Mouse (Mus musculus) neural tube, embryonic 14.5 days (tissue): Measurements from ENCODE around the gene Hsf4. TPM values are rescaled to one million over a fixed set of nuclear protein-coding genes. Genes with fewer than 3 reads are reported as not detected.
A peak's percentile ranks its signal among the peaks of the same experiment; 100 is the strongest.

Experiments
- ATAC-seq: fragments of 200-750 bp; cut with Nextera tagmentation; 2 replicates; pipeline ENCODE4 v1.8.0; 2017; ENCODE audit warnings: low read depth, mild to moderate bottlenecking, moderate TSS enrichment, moderate library complexity
- H3K27ac ChIP-seq: fragments of 300-500 bp; sonication (generic); 2 replicates; pipeline ENCODE4 v1.5.1; 2014; ENCODE audit warnings: low read depth, mild to moderate bottlenecking, control low read depth, low read length, moderate library complexity, mixed read lengths
- H3K27me3 ChIP-seq: fragments of 300-500 bp; sonication (generic); 2 replicates; pipeline ENCODE4 v1.6.1; 2014; ENCODE audit warnings: low read length; ENCODE audit not compliant: control insufficient read depth, insufficient read depth
- H3K36me3 ChIP-seq: fragments of 300-500 bp; sonication (generic); 2 replicates; pipeline ENCODE4 v1.6.1; 2014; ENCODE audit warnings: low read length, mixed read lengths; ENCODE audit not compliant: control insufficient read depth, insufficient read depth
- H3K4me1 ChIP-seq: fragments of 300-500 bp; sonication (generic); 2 replicates; pipeline ENCODE4 v1.6.1; 2014; ENCODE audit warnings: low read length; ENCODE audit not compliant: control insufficient read depth, insufficient read depth
- H3K4me2 ChIP-seq: fragments of 300-500 bp; sonication (generic); 2 replicates; pipeline ENCODE4 v1.6.1; 2014; ENCODE audit warnings: mild to moderate bottlenecking, low read depth, low read length, control low read depth
- H3K4me3 ChIP-seq: fragments of 300-500 bp; sonication (generic); 2 replicates; pipeline ENCODE4 v1.5.1; 2014; ENCODE audit warnings: low read depth, low read length, control low read depth, mixed read lengths
- H3K9ac ChIP-seq: fragments of 300-500 bp; sonication (generic); replicated peaks from 2 replicates; pipeline ENCODE4 v1.6.1; 2014; ENCODE audit warnings: low read depth, mild to moderate bottlenecking, control low read depth, low read length, mixed read lengths
- H3K9me3 ChIP-seq: fragments of 300-500 bp; sonication (generic); 2 replicates; pipeline ENCODE4 v1.6.1; 2016; ENCODE audit warnings: low read length; ENCODE audit not compliant: control insufficient read depth
- WGBS: fragments of 180-500 bp; shearing (Covaris S2); extraction: QIAGEN DNeasy Blood & Tissue Kit; methylation state at CpG from one replicate; pipeline ENCODE4 v1.1.7; 2014; 5-methylcytosine and 5-hydroxymethylcytosine counted together
- polyA plus RNA-seq: library from polyadenylated mRNA; unstranded; fragments of >200 nt; fragmentation: Nextera tagmentation; extraction: Ambion mirVana; gene quantifications from 2 replicates; pipeline ENCODE4 v1.2.1, GENCODE M21; 2014

Hsf4 gene
- polyA plus RNA-seq, 1 experiment from 2014 or later = 0.66 TPM

GRCm38 (mm10) chr8:105265128-105265527 lies 4.5 kb upstream of the Hsf4 start:
- H3K36me3 ChIP-seq = no peaks in the 10 kb centered on the region
- 6% methylated on average over 10 of the region's 10 CpGs for WGBS
- no peak overlapping the region for H3K9ac ChIP-seq
- peak overlapping the region; percentile 62; the same call in 1 of the 2 replicates for H3K4me3 ChIP-seq
- H3K27ac ChIP-seq = no peak overlapping the region
- peaks cover 58% of the 10 kb centered on the region for H3K27me3 ChIP-seq
- no peak for ATAC-seq
- peaks cover 11% of the 10 kb centered on the region for H3K4me1 ChIP-seq
- H3K9me3 ChIP-seq = no peaks in the 10 kb centered on the region
- H3K4me2 ChIP-seq = peak overlapping the region; percentile 80; the same call in 1 of the 2 replicates

GRCm38 (mm10) chr8:105266775-105267174 lies 2.8 kb upstream of the Hsf4 start:
- no peak overlapping the region for H3K4me3 ChIP-seq
- no peak overlapping the region for H3K9ac ChIP-seq
- H3K36me3 ChIP-seq = no peaks in the 10 kb centered on the region
- H3K27ac ChIP-seq = no peak overlapping the region
- no peak overlapping the region for H3K4me2 ChIP-seq
- ATAC-seq = no peak
- peaks cover 11% of the 10 kb centered on the region for H3K4me1 ChIP-seq
- no peaks in the 10 kb centered on the region for H3K9me3 ChIP-seq
- WGBS = 11% methylated on average over 13 of the region's 13 CpGs
- peaks cover 59% of the 10 kb centered on the region for H3K27me3 ChIP-seq

GRCm38 (mm10) chr8:105268342-105269074 lies 1.1 kb upstream of the Hsf4 start:
- H3K27me3 ChIP-seq = peaks cover 63% of the 10 kb centered on the region
- peak overlapping the region; percentile 43 for H3K9ac ChIP-seq
- H3K4me2 ChIP-seq = peak overlapping the region; percentile 79
- H3K27ac ChIP-seq = 0 out of 2 replicates have a peak overlapping the region, but pooled peaks have one; percentile 22
- peak; percentile 87 for ATAC-seq
- under 1% methylated on average over 65 of the region's 65 CpGs for WGBS
- H3K4me1 ChIP-seq = peaks cover 11% of the 10 kb centered on the region
- peak overlapping the region; percentile 39 for H3K4me3 ChIP-seq
- no peaks in the 10 kb centered on the region for H3K36me3 ChIP-seq
- H3K9me3 ChIP-seq = no peaks in the 10 kb centered on the region

GRCm38 (mm10) chr8:105269075-105269458 lies 534 bp upstream of the Hsf4 start:
- Histone ChIP-seq H3K4me3 (peak overlapping the region; percentile 39), H3K36me3 (no peaks in the 10 kb centered on the region), H3K9me3 (no peaks in the 10 kb centered on the region), H3K4me2 (peak overlapping the region; percentile 79), H3K27me3 (peaks cover 65% of the 10 kb centered on the region), H3K9ac (peak overlapping the region; percentile 43), H3K4me1 (peaks cover 11% of the 10 kb centered on the region), H3K27ac (no peak overlapping the region)
- ATAC-seq = peak; percentile 22; the same call in 1 of the 2 replicates
- under 1% methylated on average over 10 of the region's 10 CpGs for WGBS

- ATAC-seq = no peak
- no peaks in the 10 kb centered on the region for H3K36me3 ChIP-seq
- no peak overlapping the region for H3K27ac ChIP-seq
- H3K9ac ChIP-seq = no peak overlapping the region
- 2% methylated on average over 39 of the region's 39 CpGs for WGBS
- no peaks in the 10 kb centered on the region for H3K9me3 ChIP-seq
- H3K4me1 ChIP-seq = peaks cover 11% of the 10 kb centered on the region
- peak overlapping the region; percentile 39 for H3K4me3 ChIP-seq
- H3K27me3 ChIP-seq = peaks cover 68% of the 10 kb centered on the region
- peak overlapping the region; percentile 79 for H3K4me2 ChIP-seq
These were observed 707 bp downstream of the Hsf4 start for GRCm38 (mm10) chr8:105270101-105270915.

GRCm38 (mm10) chr8:105270916-105271186 lies 1.2 kb downstream of the Hsf4 start:
- no peak overlapping the region for H3K9ac ChIP-seq

GRCm38 (mm10) chr8:105275387-105275786 lies 5.8 kb downstream of the Hsf4 start:
- H3K4me3 ChIP-seq = no peak overlapping the region
- peaks cover 42% of the 10 kb centered on the region for H3K27me3 ChIP-seq
- no peaks in the 10 kb centered on the region for H3K9me3 ChIP-seq
- H3K4me1 ChIP-seq = peaks cover 2% of the 10 kb centered on the region; the same call in 1 of the 2 replicates
- 10% methylated on average over 11 of the region's 11 CpGs for WGBS
- H3K4me2 ChIP-seq = peak overlapping the region; percentile 61; the same call in 1 of the 2 replicates
- 0 out of 2 replicates have a peak, but pooled peaks cover 6% of the 10 kb centered on the region for H3K36me3 ChIP-seq
- H3K9ac ChIP-seq = no peak overlapping the region
- no peak for ATAC-seq
- no peak overlapping the region for H3K27ac ChIP-seq

More at GRCm38 (mm10) chr8:105270916-105271186, 1.2 kb downstream of the Hsf4 start:
- Histone ChIP-seq H3K4me3 (no peak overlapping the region), H3K9me3 (no peaks in the 10 kb centered on the region), H3K27ac (no peak overlapping the region), H3K27me3 (peaks cover 64% of the 10 kb centered on the region), H3K4me1 (peaks cover 11% of the 10 kb centered on the region), H3K36me3 (no peaks in the 10 kb centered on the region), H3K4me2 (0 out of 2 replicates have a peak overlapping the region, but pooled peaks have one; percentile 5)
- no peak for ATAC-seq
- 2% methylated on average over 11 of the region's 11 CpGs for WGBS

GRCm38 (mm10) chr8:105275840-105276239 lies 6.2 kb downstream of the Hsf4 start, which contains the start of gene Nol3:
Gene Nol3, plus strand, starts transcription at chr8:105276140.
- H3K9me3 ChIP-seq = no peaks in the 10 kb centered on the region
- 0 out of 2 replicates have a peak, but pooled peaks cover 2% of the 10 kb centered on the region for H3K4me1 ChIP-seq
- no peak within 1 kb of the TSS for H3K27ac ChIP-seq
- H3K36me3 ChIP-seq = 0 out of 2 replicates have a peak, but pooled peaks cover 6% of the 10 kb centered on the region
- 8% methylated on average over 10 of the region's 10 CpGs for WGBS
- peak within 1 kb of the TSS; percentile 61 for H3K4me2 ChIP-seq
- H3K9ac ChIP-seq = peak within 1 kb of the TSS; percentile 34
- ATAC-seq = no peak
- H3K27me3 ChIP-seq = peaks cover 38% of the 10 kb centered on the region
- H3K4me3 ChIP-seq = peak within 1 kb of the TSS; percentile 33
